ENCODE assay signal across 18 mouse cellular contexts in the genomic region with DNA sequence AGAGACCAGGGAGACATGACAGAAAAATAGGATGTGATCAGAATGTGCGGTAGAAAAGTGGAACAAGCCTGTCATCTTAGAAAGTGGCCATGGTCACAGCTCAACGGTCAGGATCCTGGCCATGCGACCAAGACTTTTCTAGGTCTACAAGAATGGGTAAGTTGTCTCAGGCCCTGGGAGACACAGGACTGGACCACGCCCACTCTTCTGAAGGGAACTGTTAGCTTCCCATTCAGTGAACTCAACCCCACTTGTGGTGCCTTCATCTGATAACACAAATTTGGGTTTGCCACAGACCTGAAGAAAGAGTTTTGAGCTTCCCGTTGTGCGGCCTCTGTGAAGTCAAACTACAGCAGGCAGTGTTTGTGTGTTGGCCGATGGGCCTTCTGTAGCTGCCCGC.
DNase-seq lines count a peak whose midpoint lies in the region; ATAC-seq and TF ChIP-seq lines count a peak whose summit lies in the region.
"Had no signal": no experiment of that assay in that cellular context is flagged by ENCODE, and none has a peak within 500 bp of the region (broad histone marks: within the 10 kb centered on the region; RNA-seq: fewer than 3 reads in every experiment).

No protein-coding gene starts in this region.

- peak; percentile 26 for DNase-seq in thymus, postnatal 4 days
- no peak for DNase-seq in thymus, adult 2 months
- DNase-seq in kidney, adult 9 months: no peak
- no peak for DNase-seq in layer of hippocampus, adult 9-11 months
- DNase-seq: adrenal gland, adult 8-10 months; cerebellum, postnatal 10 days; gastrocnemius, postnatal 14 days; kidney, adult 8-10 months; kidney, postnatal 36 days had no signal

- H3K36me3 ChIP-seq in thymus, adult 2 months (ENCODE audit: control insufficient read depth, insufficient read depth, low read length): no peaks in the 10 kb centered on the region
- no peaks in the 10 kb centered on the region for H3K36me3 ChIP-seq in kidney, embryonic 16.5 days (ENCODE audit: insufficient read depth, low read length)
- H3K36me3 ChIP-seq: embryonic facial prominence, embryonic 13.5 days; hindbrain, embryonic 10.5 days; midbrain, embryonic 15.5 days had no signal

- H3K4me1 ChIP-seq in thymus, adult 2 months (replicated peaks; ENCODE audit: control insufficient read depth, insufficient read depth, low read length): peaks cover 22% of the 10 kb centered on the region
- H3K4me1 ChIP-seq in bone marrow, adult 2 months (ENCODE audit: control insufficient read depth, insufficient read depth, low read length): peaks cover 21% of the 10 kb centered on the region
- peaks cover 6% of the 10 kb centered on the region; the same call in 1 of the 2 replicates for H3K4me1 ChIP-seq in kidney, embryonic 16.5 days (ENCODE audit: insufficient read depth, low read length)
- H3K4me1 ChIP-seq: midbrain, embryonic 15.5 days had no signal

- H3K27ac ChIP-seq in thymus, adult 2 months (ENCODE audit: control insufficient read depth, insufficient read depth, low read length): no peak overlapping the region
- H3K27ac ChIP-seq in bone marrow, adult 2 months (ENCODE audit: control insufficient read depth, insufficient read depth, low read depth, low read length, poor library complexity): peak overlapping the region; percentile 47; the same call in 1 of the 2 replicates
- H3K27ac ChIP-seq in kidney, embryonic 16.5 days (ENCODE audit: low read length): no peak overlapping the region
- H3K27ac ChIP-seq: embryonic facial prominence, embryonic 13.5 days; hindbrain, embryonic 10.5 days; liver, embryonic 14.5 days; midbrain, embryonic 15.5 days had no signal

- H3K4me3 ChIP-seq in thymus, adult 2 months (ENCODE audit: control insufficient read depth, insufficient read depth, low read length): no peak overlapping the region
- H3K4me3 ChIP-seq in bone marrow, adult 2 months (replicated peaks; ENCODE audit: control insufficient read depth, low read depth, low read length): no peak overlapping the region
- H3K4me3 ChIP-seq in kidney, embryonic 16.5 days (ENCODE audit: low read length): no peak overlapping the region
- H3K4me3 ChIP-seq: embryonic facial prominence, embryonic 13.5 days; hindbrain, embryonic 10.5 days; midbrain, embryonic 15.5 days had no signal

- no peaks in the 10 kb centered on the region; the same call in 1 of the 2 replicates for H3K27me3 ChIP-seq in thymus, adult 2 months (ENCODE audit: control insufficient read depth, insufficient read depth, low read length)
- H3K27me3 ChIP-seq in kidney, embryonic 16.5 days (ENCODE audit: insufficient read depth, low read length): no peaks in the 10 kb centered on the region
- H3K27me3 ChIP-seq: embryonic facial prominence, embryonic 13.5 days; midbrain, embryonic 15.5 days had no signal

- H3K9me3 ChIP-seq in kidney, embryonic 16.5 days (ENCODE audit: low read length): no peaks in the 10 kb centered on the region
- H3K9me3 ChIP-seq: embryonic facial prominence, embryonic 13.5 days; hindbrain, embryonic 10.5 days; midbrain, embryonic 15.5 days had no signal

- ATAC-seq in megakaryocyte progenitor cell, adult 5-6 weeks (replicated peaks; ENCODE audit: poor library complexity): peak; percentile 51
- no peak for ATAC-seq in kidney, embryonic 16.5 days (ENCODE audit: low FRiP score, low TSS enrichment)
- ATAC-seq: forebrain, embryonic 14.5 days; lung, postnatal 0 days; midbrain, embryonic 15.5 days had no signal

- H3K4me2 ChIP-seq in kidney, embryonic 16.5 days (replicated peaks; ENCODE audit: low read depth, low read length): no peak overlapping the region
- H3K4me2 ChIP-seq: embryonic facial prominence, embryonic 13.5 days; midbrain, embryonic 15.5 days had no signal

- H3K9ac ChIP-seq in kidney, embryonic 16.5 days (replicated peaks; ENCODE audit: low read length): no peak overlapping the region
- H3K9ac ChIP-seq: embryonic facial prominence, embryonic 13.5 days; liver, embryonic 14.5 days; midbrain, embryonic 15.5 days had no signal

- TF ChIP-seq POLR2A in thymus, adult 2 months (IDR thresholded peaks at IDR 0.05; ENCODE audit: control insufficient read depth, extremely low read depth, insufficient read depth, low read length, poor library complexity): no peak
- no peak for TF ChIP-seq POLR2A in bone marrow, adult 2 months (IDR thresholded peaks at IDR 0.05; ENCODE audit: borderline replicate concordance, control insufficient read depth, low read depth, low read length)

- TF ChIP-seq CTCF in thymus, adult 2 months (IDR thresholded peaks at IDR 0.05; ENCODE audit: borderline replicate concordance, control insufficient read depth, extremely low read depth, insufficient read depth, low read length, poor library complexity): no peak
- no peak for TF ChIP-seq CTCF in bone marrow, adult 2 months (IDR thresholded peaks at IDR 0.05; ENCODE audit: control insufficient read depth, insufficient read depth, low read length)

- 7% methylated on average over 8 of the region's 8 CpGs for WGBS in thymus, adult 2 months
- WGBS in bone marrow, adult 2 months: 3% methylated on average over 8 of the region's 8 CpGs
- WGBS in kidney, embryonic 16.5 days: 94% methylated on average over 8 of the region's 8 CpGs
